Mouse (Mus musculus): ENCODE results near the gene Aldh1a2.

GRCm38 (mm10) chr9:71315960-71316359, 100.4 kb downstream of the Aldh1a2 start:
- TF ChIP-seq CTCF (IDR thresholded peaks at IDR 0.05; ENCODE audit: control insufficient read depth, insufficient read depth, insufficient read length) (no peak), MAX (IDR thresholded peaks at IDR 0.05) (no peak), MYOG (IDR thresholded peaks at IDR 0.05; ENCODE audit: control insufficient read depth, extremely low read depth, insufficient read length) (no peak), USF1 (IDR thresholded peaks at IDR 0.05; ENCODE audit: low read depth) (no peak), MYOD1 (IDR thresholded peaks at IDR 0.05; ENCODE audit: control insufficient read depth, insufficient read length, low read depth) (no peak), CEBPB (IDR thresholded peaks at IDR 0.05; ENCODE audit: low read depth) (no peak), FOSL1 (IDR thresholded peaks at IDR 0.05; ENCODE audit: insufficient read depth, low read length, poor library complexity, severe bottlenecking) (no peak)

All from C2C12 (cell line).